Mouse (Mus musculus) urinary bladder, postnatal 10 days (tissue): ENCODE results near the gene Mrpl50.
"Not testable (repeated sequence)": the region's sequence is repeated elsewhere in the genome, so short reads cannot be mapped to it uniquely, and the experiment has no call there.

ENCODE experiments used
- DNase-seq: peaks from one replicate; pipeline ENCODE4 v3.0.0; 2022; ENCODE audit warnings: low spot score

The Mrpl50 gene

GRCm38 (mm10) chr4:49509183-49509582 is 11.7 kb downstream of the Mrpl50 start:
- DNase-seq, result no peak

GRCm38 (mm10) chr4:49506386-49506785 is 14.5 kb downstream of the Mrpl50 start, which contains the start of gene Baat:
TSS of gene Baat (minus strand) at chr4:49506557.
- no peak for DNase-seq

GRCm38 (mm10) chr4:49503563-49503962 is 17.3 kb downstream of the Mrpl50 start:
- no peak for DNase-seq

- not testable (repeated sequence) for DNase-seq
Observed at GRCm38 (mm10) chr4:49485934-49486650, 34.8 kb downstream of the Mrpl50 start.

- no peak for DNase-seq
Observed at GRCm38 (mm10) chr4:49485442-49485841, 35.5 kb downstream of the Mrpl50 start.

GRCm38 (mm10) chr4:49480896-49481295 is 40.0 kb downstream of the Mrpl50 start:
- DNase-seq, result no peak

GRCm38 (mm10) chr4:49480104-49480760 is 40.7 kb downstream of the Mrpl50 start:
- DNase-seq, result no peak

GRCm38 (mm10) chr4:49479035-49479434 is 41.9 kb downstream of the Mrpl50 start:
- not testable (repeated sequence) for DNase-seq

- no peak for DNase-seq
Observed at GRCm38 (mm10) chr4:49478118-49478877, 42.6 kb downstream of the Mrpl50 start.

GRCm38 (mm10) chr4:49474583-49474982 is 46.3 kb downstream of the Mrpl50 start:
- DNase-seq, result no peak

GRCm38 (mm10) chr4:49473435-49474100 is 47.3 kb downstream of the Mrpl50 start, which contains the start of gene Acnat1:
TSS of gene Acnat1 (minus strand) at chr4:49473912.
- DNase-seq, result no peak

- no peak for DNase-seq
Observed at GRCm38 (mm10) chr4:49469435-49470151, 51.3 kb downstream of the Mrpl50 start.

- DNase-seq, result no peak
Observed at GRCm38 (mm10) chr4:49467360-49467759, 53.5 kb downstream of the Mrpl50 start.
